Mouse (Mus musculus) thymus, postnatal 36 days (tissue): Measurements from ENCODE around the gene Pbx1.

Source experiments
- DNase-seq, 2 experiments: peaks; one replicate each; pipeline ENCODE4 v3.0.0; 2022; ENCODE audit warnings: mixed read lengths in 2 of 2

Pbx1 gene

GRCm38 (mm10) chr1:168425017-168425705 is 6.9 kb downstream of the Pbx1 start:
- no peak for DNase-seq

- DNase-seq, result no peak
These were observed 8.6 kb downstream of the Pbx1 start for GRCm38 (mm10) chr1:168423389-168423930.

GRCm38 (mm10) chr1:168418903-168419302 is 13.2 kb downstream of the Pbx1 start:
- DNase-seq, result no peak

- no peak for DNase-seq
These were observed 14.4 kb downstream of the Pbx1 start for GRCm38 (mm10) chr1:168417626-168418025.

GRCm38 (mm10) chr1:168416729-168417437 is 15.2 kb downstream of the Pbx1 start:
- DNase-seq, result no peak

- no peak for DNase-seq
These were observed 21.5 kb downstream of the Pbx1 start for GRCm38 (mm10) chr1:168410611-168411010.

GRCm38 (mm10) chr1:168410054-168410453 is 22.0 kb downstream of the Pbx1 start:
- no peak for DNase-seq

- no peak for DNase-seq
These were observed 23.3 kb downstream of the Pbx1 start for GRCm38 (mm10) chr1:168408757-168409156.

GRCm38 (mm10) chr1:168407958-168408357 is 24.1 kb downstream of the Pbx1 start:
- DNase-seq, result no peak

- no peak for DNase-seq
These were observed 25.8 kb downstream of the Pbx1 start for GRCm38 (mm10) chr1:168406291-168406675.

- DNase-seq, result no peak
These were observed 26.3 kb downstream of the Pbx1 start for GRCm38 (mm10) chr1:168405645-168406290.

- DNase-seq, result no peak
These were observed 28.5 kb downstream of the Pbx1 start for GRCm38 (mm10) chr1:168403529-168403928.

GRCm38 (mm10) chr1:168402683-168403082 is 29.4 kb downstream of the Pbx1 start:
- DNase-seq, result no peak

GRCm38 (mm10) chr1:168395523-168396159 is 36.4 kb downstream of the Pbx1 start:
- no peak for DNase-seq

GRCm38 (mm10) chr1:168394535-168394934 is 37.5 kb downstream of the Pbx1 start:
- DNase-seq, result no peak

GRCm38 (mm10) chr1:168393456-168393855 is 38.6 kb downstream of the Pbx1 start:
- DNase-seq, result no peak

- no peak for DNase-seq
These were observed 39.6 kb downstream of the Pbx1 start for GRCm38 (mm10) chr1:168392500-168392853.

GRCm38 (mm10) chr1:168391617-168392499 is 40.2 kb downstream of the Pbx1 start:
- no peak for DNase-seq

- no peak for DNase-seq
These were observed 41.3 kb downstream of the Pbx1 start for GRCm38 (mm10) chr1:168390748-168391147.

GRCm38 (mm10) chr1:168386159-168386558 is 45.9 kb downstream of the Pbx1 start:
- DNase-seq, result no peak

GRCm38 (mm10) chr1:168384594-168384955 is 47.5 kb downstream of the Pbx1 start:
- DNase-seq, result no peak
